Mouse (Mus musculus): ENCODE data around the gene Usp15. TPM values are rescaled to one million over a fixed set of nuclear protein-coding genes. Genes with fewer than 3 reads are reported as not detected.

The Usp15 gene
- total RNA-seq, 2 experiments from 2014 or later = 75.2 to 92.7 TPM

- no peak for DNase-seq (ENCODE audit: low spot score in 2 of 2)
These were observed 84.6 kb downstream of the Usp15 start for GRCm38 (mm10) chr10:123112056-123112786.

- no peak for DNase-seq (ENCODE audit: low spot score in 2 of 2)
These were observed 86.2 kb downstream of the Usp15 start for GRCm38 (mm10) chr10:123110548-123110947.

GRCm38 (mm10) chr10:123108527-123108926 is 88.3 kb downstream of the Usp15 start:
- no peak for DNase-seq (ENCODE audit: low spot score in 2 of 2)

- DNase-seq (ENCODE audit: low spot score in 2 of 2) = no peak
These were observed 88.7 kb downstream of the Usp15 start for GRCm38 (mm10) chr10:123108121-123108520.

- DNase-seq (ENCODE audit: low spot score in 2 of 2) = no peak
These were observed 95.5 kb downstream of the Usp15 start for GRCm38 (mm10) chr10:123101303-123101702.

GRCm38 (mm10) chr10:123100584-123100983 is 96.2 kb downstream of the Usp15 start:
- no peak for DNase-seq (ENCODE audit: low spot score in 2 of 2)

- DNase-seq (ENCODE audit: low spot score in 2 of 2) = no peak
These were observed 102.3 kb downstream of the Usp15 start for GRCm38 (mm10) chr10:123094504-123094903.

- DNase-seq (ENCODE audit: low spot score in 2 of 2) = no peak
These were observed 104.2 kb downstream of the Usp15 start for GRCm38 (mm10) chr10:123092577-123092976.

- DNase-seq (ENCODE audit: low spot score in 2 of 2) = peak; percentile 30 to 47
These were observed 105.1 kb downstream of the Usp15 start for GRCm38 (mm10) chr10:123091737-123092136.

GRCm38 (mm10) chr10:123089425-123089930 is 107.3 kb downstream of the Usp15 start:
- DNase-seq (ENCODE audit: low spot score in 2 of 2) = no peak

- DNase-seq (ENCODE audit: low spot score in 2 of 2) = no peak
These were observed 109.9 kb downstream of the Usp15 start for GRCm38 (mm10) chr10:123086847-123087246.

GRCm38 (mm10) chr10:123084900-123085641 is 111.7 kb downstream of the Usp15 start:
- no peak for DNase-seq (ENCODE audit: low spot score in 2 of 2)

- DNase-seq (ENCODE audit: low spot score in 2 of 2) = no peak
These were observed 112.5 kb downstream of the Usp15 start for GRCm38 (mm10) chr10:123084307-123084706.

- DNase-seq (ENCODE audit: low spot score in 2 of 2) = peak; percentile 96 to 97
These were observed 120.4 kb downstream of the Usp15 start, which contains the start of gene Mon2 for GRCm38 (mm10) chr10:123076245-123077023. Gene Mon2, minus strand, starts transcription at chr10:123076505.

GRCm38 (mm10) chr10:123075751-123076242 is 121.0 kb downstream of the Usp15 start:
- no peak for DNase-seq (ENCODE audit: low spot score in 2 of 2)

GRCm38 (mm10) chr10:123071997-123072396 is 124.8 kb downstream of the Usp15 start:
- no peak for DNase-seq (ENCODE audit: low spot score in 2 of 2)

- DNase-seq (ENCODE audit: low spot score in 2 of 2) = no peak
These were observed 133.8 kb downstream of the Usp15 start for GRCm38 (mm10) chr10:123063021-123063420.

- no peak for DNase-seq (ENCODE audit: low spot score in 2 of 2)
These were observed 136.0 kb downstream of the Usp15 start for GRCm38 (mm10) chr10:123060831-123061230.

GRCm38 (mm10) chr10:123057082-123057481 is 139.7 kb downstream of the Usp15 start:
- DNase-seq (ENCODE audit: low spot score in 2 of 2) = no peak

GRCm38 (mm10) chr10:123056463-123056862 is 140.3 kb downstream of the Usp15 start:
- no peak for DNase-seq (ENCODE audit: low spot score in 2 of 2)
